Mouse (Mus musculus): ENCODE measurements at regions not wholly inside any gene's neighbourhood (a gene's known extent, or its start where the extent isn't known, plus 50 kb on each side); places are given as distances from the start of the nearest gene placed in this dataset.

DNA sequence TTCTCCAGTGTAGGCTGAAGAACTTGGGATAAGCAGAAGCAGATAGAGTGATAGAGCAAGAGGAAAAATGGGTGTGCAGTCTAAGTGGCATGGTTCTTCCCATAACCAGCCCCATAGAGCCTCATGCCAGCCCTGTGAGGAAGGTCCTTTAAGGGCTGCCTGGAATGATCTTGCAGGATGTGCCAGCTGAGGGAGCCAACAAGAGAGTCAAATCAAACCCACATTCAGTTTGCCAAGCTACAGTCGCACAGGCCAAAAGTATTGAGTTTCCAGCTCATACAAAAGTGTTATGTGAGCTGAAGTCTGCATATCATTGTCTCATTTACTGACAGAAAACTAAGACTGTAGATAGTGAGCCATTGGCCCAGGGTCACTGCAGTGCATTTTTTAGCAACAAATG lies 53.7 kb upstream of the Xcl1 start:
- TF ChIP-seq CTCF (conservative IDR thresholded peaks at IDR 0.05; ENCODE audit: insufficient read depth, insufficient read length, low read depth, low read length), result no peak
- no peak for TF ChIP-seq POLR2A (IDR thresholded peaks at IDR 0.05; ENCODE audit: low read depth, low read length)

Measured in kidney, adult 2 months (tissue).